Mouse (Mus musculus): ENCODE data around the gene Sdccag8.

DNA sequence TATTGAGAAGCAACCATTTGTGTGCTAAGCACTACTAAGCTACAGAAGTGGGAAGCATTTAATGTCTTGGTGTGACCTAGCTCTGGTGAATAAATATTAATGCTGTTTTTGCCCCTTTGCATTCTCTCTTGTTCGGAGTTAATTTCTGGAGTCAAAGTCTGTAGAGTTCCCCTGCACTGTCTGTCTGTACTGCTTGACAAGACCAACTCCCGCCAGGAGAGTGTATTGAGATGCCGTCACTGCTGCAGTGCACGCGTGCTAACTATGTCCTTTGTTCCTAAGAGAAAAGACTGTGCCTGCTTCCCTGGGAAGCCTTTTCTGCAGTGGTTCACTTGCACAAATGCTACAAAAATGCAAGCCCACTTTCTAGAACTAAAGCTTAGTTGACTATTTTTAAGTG is 108.4 kb downstream of the Sdccag8 start:
- no peak for TF ChIP-seq CTCF (IDR thresholded peaks at IDR 0.05; ENCODE audit: insufficient read depth, low read length)
- no peak for TF ChIP-seq POLR2A (IDR thresholded peaks at IDR 0.05; ENCODE audit: borderline replicate concordance, extremely low read depth, low read depth, low read length)
